Mouse (Mus musculus): ENCODE measurements at regions not wholly inside any gene's neighbourhood (a gene's known extent, or its start where the extent isn't known, plus 50 kb on each side); places are given as distances from the start of the nearest gene placed in this dataset.
A peak's percentile ranks its signal among the peaks of the same experiment; 100 is the strongest.
"Not testable (repeated sequence)": the region's sequence is repeated elsewhere in the genome, so short reads cannot be mapped to it uniquely, and the experiment has no call there.

DNA sequence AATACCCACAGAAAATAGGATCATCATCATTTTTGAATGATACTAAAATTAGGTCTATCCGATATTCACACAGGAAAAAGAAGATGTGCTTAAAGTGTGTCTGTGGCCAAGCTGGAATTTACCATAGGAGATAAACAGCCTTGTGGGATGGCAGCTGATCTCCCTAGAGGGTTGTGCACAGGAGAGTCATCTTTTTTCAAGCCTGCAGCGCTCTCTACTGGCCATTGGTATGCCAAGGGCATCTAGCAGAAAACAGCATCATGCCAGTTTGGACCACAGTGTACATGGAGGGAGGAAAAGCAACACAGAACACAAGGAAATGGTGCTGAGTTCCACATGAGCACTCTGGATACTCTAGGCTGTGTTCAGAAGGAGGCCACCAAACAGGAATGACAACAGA, 74.1 kb upstream of the Diaph3 start:
- peak; percentile 98 for ATAC-seq (ENCODE audit: low TSS enrichment)

DNA sequence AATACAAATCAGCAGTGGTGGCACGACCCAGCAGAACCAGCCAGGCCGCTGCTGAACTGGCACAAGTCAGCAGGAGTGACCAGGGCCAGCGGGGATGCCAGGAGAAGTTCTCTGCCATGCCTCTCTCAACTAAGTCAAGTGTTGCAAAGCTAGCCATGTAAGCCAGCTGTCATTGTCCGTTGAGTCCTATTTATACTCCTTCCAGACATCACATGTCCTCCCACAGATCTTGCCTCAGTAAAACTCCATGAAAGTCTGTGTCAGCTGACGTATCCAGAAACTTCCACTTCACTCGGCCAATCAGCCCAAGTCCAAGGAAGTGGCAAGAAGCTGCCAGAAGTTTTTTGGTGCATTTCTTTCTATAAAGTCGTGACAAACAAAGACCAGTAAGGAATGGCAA, 76.0 kb upstream of the Diaph3 start:
- ATAC-seq (ENCODE audit: low TSS enrichment): peak; percentile 72

DNA sequence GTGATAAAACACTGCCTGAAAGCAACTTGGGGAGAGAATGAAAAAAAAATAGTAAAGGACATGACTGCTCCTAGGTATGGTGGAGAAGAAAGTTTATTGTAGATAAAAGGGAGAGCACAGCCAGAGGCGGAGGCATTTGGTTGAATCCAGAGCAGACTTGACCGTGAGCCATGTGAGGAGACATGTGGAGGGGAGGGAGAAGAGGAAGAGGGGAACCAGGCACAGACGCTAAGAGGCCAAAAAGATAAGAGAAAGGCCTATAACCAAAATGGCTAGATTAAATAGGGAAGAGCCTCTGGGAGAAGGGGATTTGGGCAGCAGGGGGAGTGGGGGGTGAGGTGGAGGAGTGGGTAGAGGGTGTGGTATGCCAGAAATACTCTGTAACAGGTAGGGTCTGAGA, 78.9 kb upstream of the Diaph3 start:
- ATAC-seq (ENCODE audit: low TSS enrichment): no peak

DNA sequence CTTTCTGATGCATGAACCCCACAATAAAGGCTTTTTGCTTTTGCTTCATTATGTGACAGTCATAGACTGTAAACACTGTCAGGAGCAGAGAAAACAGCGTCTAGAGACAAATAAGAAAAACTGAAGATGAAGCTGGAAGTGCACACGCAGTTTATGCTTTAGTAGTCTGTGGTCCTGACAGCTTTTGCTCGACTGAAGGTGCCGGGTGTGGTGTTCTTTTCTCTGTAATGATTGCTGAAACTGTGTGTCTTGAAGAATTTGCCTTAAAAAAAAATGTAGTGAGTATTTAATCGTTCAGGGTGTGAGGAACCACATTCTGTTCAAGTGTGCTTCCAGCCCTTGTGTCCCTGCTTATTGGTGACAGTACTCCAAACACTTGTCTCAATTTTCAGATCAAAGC, 83.8 kb upstream of the Diaph3 start:
- ATAC-seq (ENCODE audit: low TSS enrichment): no peak; the same call in 1 of the 2 replicates

DNA sequence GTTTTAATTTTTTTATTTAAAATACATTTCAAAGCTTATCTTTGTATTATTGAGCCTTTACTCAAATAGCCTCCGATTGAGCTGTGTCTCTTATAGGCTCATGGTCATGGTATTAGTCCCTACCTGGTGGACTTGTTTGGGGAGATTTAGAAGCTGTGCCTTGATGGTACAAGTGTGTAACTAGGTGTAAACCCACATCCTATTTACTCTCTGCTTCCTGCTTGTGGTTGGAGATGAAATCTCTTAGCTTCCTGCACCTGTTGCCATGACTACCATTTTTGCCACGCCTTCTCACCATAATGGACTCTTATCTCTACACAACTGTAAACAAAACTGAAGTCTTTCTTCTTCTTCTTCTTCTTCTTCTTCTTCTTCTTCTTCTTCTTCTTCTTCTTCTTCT, 108.2 kb upstream of the Diaph3 start:
- no peak for ATAC-seq (ENCODE audit: low TSS enrichment)

DNA sequence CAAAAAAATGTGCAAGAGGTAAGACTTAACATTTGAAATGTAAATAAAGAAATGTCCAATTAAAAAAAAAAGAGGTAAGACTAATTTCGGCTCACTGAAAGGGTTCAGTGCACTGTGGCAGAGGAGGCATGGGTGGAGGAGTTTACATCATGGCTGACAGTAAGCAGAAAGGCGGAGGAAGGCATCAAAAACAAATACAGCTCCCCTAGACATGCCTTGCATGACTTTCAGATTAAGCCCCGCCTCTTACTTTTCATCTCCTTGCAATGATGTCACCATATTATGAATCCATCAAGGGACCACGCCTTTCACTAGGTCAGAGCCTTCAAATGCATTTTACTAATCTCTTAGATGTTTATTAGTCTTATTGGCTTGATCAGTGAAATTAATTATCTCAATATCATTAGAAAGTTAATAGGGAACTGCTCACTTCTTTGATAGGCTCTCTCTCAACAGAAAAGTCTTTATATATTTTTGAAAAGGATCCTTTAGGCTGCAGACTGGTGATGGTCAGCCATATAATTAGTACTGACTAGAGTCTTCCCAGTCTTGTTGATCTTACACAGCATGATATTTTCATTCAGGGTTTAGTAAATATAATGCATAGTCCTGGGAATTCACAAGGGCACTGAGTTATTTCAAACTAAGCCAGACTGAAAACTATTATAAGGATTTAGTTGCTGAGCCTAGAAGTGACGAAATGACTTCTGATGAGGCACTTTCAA, 114.6 kb upstream of the Diaph3 start:
- ATAC-seq (ENCODE audit: low TSS enrichment): no peak

DNA sequence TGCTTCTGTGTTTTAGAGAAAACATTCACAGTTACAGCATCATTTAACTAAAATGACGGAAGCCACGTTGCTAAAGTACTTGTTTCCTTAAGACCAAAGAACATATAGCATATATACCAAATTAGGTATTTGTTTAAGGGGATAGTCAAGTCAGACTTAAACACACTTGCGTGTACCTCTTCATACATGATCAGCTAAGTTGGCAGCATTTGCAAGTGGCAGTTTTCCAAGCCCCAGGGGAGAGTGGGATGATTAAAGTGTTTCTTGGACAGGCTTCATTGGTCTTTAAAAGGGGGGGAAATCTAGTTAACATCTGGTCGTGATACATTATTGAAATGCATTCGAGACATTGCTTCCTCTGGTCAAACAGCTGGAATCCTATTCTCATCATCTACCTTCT, 120.7 kb upstream of the Diaph3 start:
- ATAC-seq (ENCODE audit: low TSS enrichment): no peak

DNA sequence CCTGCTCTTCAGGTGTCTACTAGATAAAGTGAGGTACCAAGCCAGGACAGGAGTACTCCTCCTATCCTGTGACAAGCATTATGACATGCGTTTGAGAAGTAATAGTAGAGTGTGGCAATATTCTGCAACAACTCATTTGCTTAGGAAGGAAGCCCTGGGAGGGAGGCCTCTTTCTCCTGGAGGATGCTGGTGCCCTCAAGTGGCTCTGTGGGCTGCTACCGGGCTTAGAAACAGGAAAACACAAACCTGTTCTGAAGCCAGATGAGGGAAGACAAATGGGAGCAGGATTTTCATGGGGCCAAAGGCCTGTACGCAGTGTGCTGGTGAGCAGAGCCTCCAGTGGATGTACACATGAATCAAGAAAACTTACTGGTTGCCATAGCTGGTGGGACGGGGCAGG, 123.8 kb upstream of the Diaph3 start:
- ATAC-seq (ENCODE audit: low TSS enrichment): no peak

DNA sequence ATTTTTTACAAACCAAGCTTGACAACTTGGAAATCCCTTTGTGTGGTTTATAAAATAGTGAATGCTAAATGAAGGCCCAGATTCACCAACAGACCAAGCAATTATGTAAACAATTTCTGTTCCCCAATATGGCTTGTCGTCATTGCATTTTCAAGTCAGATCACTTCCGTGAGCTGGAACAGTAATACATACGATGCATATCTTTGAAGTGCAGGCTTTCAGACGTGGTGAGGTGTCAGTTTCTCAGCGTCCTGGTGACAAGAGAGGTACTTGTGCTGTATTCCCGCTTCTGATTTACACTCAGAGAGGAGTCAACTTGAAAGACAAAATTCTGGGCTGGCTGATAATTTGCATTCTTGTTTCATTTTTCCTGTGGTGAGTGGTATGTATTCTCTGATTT, 125.3 kb upstream of the Diaph3 start:
- no peak for ATAC-seq (ENCODE audit: low TSS enrichment)

DNA sequence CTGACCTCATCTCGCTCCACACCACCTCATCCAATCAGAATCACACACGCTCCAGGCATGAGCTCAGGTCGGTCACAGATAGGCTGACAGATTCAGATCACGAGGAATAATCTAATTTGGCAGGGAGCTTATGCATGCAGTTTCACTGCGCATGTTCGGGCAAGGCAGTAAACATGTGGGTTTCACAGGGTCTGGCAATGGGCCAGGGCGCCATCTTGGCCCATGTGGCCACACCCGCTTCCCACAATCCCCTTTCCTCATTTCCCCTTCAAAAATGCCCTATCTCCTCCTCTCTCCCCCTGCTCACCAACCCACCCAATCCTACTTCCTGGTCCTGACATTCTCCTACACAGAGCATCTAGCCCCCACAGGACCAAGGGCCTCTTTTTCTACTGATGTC, 127.2 kb upstream of the Tdrd3 start:
- not testable (repeated sequence) for ATAC-seq (ENCODE audit: low TSS enrichment)

DNA sequence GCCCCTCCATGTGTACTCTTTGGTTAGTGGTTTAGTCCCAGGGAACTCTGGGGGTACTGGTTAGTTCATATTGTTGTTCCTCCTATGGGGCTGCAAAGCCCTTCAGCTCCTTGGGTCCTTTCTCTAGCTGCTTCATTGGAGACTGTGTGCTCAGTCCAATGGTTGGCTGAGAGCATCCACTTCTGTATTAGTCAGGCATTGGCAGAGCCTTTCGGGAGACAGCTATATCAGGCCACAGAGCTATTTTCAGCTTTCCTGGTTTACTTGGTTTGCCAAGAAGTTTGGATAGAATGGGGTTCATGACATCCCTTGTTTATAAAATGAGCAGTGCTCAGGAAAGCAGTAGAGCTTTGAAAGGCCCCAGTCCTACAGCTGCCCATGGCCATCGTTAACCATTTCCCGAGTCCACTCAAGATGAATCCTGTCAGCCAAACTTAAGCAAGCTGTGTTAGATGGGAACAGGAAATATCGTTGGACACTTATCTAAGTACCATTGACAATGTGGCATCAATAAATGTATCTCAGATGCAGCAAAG, 126.7 kb upstream of the Tdrd3 start:
- no peak for ATAC-seq (ENCODE audit: low TSS enrichment)

DNA sequence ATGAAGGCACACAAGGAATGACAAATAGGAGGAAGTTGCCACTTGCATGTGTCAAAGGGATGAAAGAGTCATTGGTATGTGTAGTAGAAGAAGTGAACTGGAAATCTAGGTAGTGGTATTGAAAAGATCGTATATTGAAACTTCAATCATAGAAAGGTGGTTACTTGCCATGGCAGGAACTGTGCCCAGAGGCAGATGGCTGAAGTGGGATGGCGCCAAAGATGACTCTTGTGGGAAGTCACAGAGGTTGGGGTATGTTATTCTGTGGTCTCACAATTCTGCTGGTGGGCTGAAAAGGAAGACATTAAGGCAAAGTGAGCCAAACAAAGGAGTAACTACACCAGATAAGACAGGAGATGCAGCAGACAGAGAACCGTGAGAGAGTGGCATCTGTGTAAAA, 121.2 kb upstream of the Tdrd3 start:
- ATAC-seq (ENCODE audit: low TSS enrichment): no peak

DNA sequence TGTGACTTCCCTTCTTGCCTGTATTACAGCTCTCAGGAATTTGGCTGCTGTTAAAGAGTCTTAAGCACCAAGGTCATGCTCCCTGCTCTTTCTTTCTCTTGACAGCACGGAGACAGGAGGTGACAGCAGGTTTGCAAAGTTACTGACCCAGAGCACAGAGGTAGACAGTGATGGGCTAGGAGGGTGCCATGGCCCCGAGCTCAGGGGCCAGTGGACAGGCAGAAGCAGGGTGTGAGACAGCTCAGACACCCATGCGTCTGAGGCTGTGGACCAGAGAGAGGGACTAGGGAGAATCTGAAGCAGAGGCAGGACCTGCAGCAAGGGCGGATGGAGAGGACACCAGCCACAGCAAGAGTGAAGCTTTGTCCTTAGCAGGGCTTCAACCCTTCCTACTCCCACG, 119.3 kb upstream of the Tdrd3 start:
- ATAC-seq (ENCODE audit: low TSS enrichment): no peak

DNA sequence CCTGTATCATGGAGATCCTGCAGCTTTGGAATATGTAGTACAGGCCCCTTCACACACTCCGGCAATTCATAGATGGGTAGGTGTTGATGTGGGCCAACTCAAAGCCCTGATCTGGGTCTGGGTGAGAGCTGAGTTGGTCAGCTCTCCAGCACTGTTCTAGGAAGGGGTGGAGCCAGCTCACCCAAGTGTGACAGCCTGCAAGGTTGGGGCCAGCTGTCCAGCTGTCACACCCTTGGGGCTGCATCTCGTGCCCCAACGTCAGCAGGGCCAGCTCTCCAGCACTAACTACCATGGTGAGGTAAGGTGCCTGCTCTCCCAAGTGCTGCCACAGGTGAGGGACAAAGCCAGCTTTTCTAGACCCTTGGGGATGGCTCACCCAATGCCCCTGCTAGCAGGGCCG, 115.6 kb upstream of the Tdrd3 start:
- ATAC-seq (ENCODE audit: low TSS enrichment): no peak

DNA sequence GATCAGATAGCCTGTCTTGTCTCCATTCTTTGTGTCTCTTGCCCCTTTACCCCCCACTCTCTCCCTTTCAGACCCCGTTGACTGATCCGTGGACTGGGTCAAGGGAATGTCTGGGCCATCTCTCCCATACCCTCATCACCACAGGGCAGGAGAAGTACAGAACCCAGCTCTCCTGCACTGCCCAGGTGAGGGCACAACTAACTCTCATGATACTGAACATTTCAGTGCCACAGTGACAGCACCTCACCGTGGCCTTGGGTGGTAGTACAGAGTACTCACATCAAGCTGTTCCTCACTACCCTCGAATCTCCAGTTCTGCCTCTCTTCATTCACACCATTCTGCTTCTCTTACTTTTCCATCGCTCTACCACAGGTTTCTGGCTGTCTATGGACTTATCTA, 114.9 kb upstream of the Tdrd3 start:
- no peak for ATAC-seq (ENCODE audit: low TSS enrichment)

DNA sequence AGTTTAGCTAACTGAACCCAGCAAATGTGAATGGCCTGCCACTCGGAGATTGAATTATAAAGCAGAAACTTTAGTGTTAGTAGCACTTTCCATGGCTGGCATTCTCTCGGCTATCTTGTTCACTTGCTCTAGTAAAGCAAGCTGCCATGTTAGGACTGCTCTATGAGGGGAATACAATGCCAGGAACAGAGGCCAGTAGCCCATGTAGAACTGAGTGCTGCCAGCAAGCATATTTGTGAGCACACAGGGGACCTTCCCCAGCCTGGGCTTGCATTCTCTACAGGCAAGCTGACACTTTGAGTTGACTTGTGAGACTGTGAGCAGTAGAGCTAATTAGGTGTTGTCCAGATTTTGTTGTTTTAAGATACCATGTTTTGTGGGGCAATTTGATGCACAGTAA, 111.0 kb upstream of the Tdrd3 start:
- ATAC-seq (ENCODE audit: low TSS enrichment): no peak

DNA sequence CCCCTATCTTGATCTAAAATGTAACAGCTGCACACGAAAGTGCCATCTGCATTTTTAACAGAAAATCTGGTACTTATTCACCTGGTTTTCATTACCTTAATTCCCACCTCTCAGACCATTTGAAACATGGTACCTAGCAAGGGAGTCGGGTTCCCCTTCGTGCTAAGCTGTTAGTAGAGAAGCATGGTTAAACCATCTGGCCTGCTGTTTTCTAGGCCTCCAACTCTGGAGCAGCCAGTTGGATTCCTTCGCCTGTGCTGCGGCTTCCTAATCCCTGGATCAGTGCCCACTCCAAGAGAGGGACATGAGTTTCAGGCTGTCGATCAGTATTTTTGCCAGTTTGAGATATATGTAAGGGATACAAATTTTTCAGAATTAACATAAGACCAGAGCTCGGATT, 110.4 kb upstream of the Tdrd3 start:
- ATAC-seq (ENCODE audit: low TSS enrichment): no peak

DNA sequence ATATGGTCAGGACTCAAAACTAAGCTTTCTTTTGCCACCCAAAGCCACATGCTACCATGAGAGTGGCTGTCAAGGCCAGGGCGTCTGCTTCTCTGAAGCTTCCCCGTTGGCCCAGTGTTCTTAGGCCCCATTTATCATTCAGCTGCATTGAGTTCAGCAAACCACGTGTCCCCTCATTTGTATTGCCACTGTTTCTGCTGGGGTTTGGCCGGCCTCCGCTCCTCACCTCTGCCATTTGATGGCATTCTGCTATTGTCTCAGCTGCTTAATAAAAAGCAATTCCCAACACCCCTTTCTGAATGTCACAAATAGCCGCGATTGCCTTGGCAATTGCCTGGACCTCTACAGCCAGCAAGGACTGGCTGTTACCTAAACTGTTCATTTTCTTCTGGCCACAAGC, 108.4 kb upstream of the Tdrd3 start:
- ATAC-seq (ENCODE audit: low TSS enrichment): no peak

DNA sequence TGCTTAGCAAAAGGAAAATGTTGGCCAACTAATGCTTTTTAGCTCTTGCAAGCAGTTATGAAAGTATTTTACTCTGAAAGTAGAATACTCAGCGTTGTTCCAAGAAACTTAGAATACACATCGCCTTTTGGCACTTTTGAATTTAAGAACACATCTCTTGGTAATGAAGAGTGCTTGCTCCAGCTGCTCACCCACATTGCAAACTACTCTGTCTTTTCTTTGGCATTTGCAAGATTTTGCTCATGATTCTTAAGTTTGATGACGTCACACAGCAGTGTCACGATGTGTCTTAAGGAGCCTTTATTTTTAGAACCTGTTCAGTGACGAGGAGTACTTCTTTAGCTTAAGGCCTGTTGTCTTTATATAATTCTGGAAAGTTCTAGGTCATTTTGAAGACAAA, 104.1 kb upstream of the Tdrd3 start:
- peak; percentile 85 for ATAC-seq (ENCODE audit: low TSS enrichment)

DNA sequence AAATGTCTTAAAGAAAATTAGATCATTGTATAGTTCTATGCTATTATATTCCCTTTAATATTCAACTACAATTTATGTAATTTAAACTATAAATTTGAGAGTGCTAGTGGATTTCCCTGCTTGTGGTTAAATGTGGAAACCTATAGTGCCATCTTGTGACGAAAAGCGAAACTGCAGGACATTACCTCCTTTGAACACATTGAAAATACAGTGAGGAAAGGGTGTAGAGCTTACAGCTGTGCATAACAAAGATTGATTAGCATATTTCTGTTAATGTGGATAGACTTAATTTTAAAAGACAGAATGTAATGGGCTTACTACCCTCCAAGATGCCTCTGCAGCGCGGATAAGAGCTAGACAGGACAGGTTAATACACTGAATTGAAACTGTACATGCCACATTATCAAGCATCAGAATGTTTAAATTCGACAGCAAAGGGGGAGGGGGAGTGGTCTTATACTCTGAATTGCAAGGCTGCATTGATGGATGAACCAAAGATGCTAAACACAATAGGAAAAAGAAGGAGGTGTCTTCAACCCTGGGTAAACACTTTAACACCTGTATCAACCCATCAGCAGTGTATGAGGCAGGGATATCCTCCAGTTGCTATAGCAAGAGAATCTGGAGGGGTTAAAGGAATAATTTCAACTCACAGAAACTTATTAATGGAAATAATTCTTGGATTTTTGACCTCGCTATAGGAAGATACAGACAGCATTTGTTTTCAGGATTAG, 101.3 kb upstream of the Tdrd3 start:
- ATAC-seq (ENCODE audit: low TSS enrichment): 0 out of 2 replicates have a peak, but pooled peaks have one; percentile 29

DNA sequence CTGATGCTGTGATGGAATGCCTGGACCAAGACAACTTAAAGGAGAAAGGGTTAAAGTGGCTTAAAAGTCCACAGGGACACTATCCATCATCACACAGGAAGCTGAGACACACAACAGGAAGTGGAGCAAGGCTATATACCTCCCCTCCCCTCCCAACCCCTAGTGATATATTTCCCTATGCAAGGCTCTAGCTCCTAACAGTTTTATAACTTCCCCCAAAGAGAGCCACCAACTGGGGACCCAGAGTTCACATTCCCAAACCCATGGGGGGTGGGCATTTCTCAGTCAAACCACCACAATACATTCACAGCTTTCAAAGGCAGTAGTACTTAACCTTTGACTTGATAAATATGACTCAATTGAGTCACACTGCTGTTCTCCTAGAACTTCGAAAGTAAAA, 88.6 kb upstream of the Tdrd3 start:
- no peak for ATAC-seq (ENCODE audit: low TSS enrichment)

DNA sequence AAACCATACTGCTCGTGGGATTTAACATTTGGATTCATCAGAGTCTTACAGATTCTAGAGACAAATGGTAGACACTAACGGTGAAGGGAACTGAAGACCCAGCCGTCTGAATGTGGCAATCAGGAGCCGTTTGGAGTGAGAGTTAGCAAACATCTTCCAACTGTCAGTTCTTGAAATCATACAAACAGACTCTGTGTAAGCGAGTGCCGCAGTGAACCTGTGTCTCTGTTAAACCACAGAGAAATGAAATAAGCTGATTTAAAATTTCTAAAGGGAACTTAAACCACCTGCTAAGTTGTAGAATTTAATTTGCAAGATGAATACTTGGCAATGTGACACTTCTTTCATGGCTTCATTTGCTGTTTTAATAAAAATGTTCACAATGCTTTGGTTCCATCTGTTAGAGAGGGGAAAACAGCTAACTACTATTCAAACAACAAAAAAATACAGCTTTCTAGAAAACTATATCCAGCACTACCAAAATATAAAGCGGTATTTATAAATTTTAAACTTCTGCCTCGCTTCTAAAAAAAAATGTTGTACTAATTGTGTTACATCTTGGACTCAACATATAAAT, 78.4 kb upstream of the Tdrd3 start:
- peak; percentile 81 for ATAC-seq (ENCODE audit: low TSS enrichment)

DNA sequence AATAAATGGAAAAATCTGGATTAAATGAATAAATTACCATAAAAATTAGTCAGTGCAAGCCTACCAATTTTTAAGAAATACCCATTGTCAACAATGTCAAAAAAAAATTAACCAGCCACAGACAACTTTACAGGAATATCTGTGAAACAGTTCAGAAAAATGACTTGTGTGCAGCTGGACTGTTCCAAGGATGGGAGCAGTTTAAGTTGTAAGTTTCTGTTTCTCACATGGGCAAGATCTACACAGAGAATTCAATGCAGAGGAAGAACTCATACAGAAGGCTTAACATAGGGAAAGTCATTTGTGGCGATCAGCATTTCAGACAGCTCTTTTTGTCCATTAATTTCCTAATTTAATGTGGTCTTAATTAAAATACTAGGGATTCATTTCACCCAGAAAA, 71.9 kb upstream of the Tdrd3 start:
- peak; percentile 55; the same call in 1 of the 2 replicates for ATAC-seq (ENCODE audit: low TSS enrichment)

Measured in frontal cortex, adult (tissue).